Mouse (Mus musculus) Patski (cell line): ENCODE measurements around the gene Tmem239. TPM values are rescaled to one million over a fixed set of nuclear protein-coding genes. Genes with fewer than 3 reads are reported as not detected.

Source experiments
- ATAC-seq: fragments of 100-300 bp; one replicate; pipeline ENCODE4 v1.8.0; 2021
- CTCF ChIA-PET: fragments of 350-600 bp; sonication (Branson Sonifier 250); formaldehyde crosslinking; loops from one replicate; lab custom pipeline; 2022; ENCODE audit warnings: inconsistent platforms; lab: Charles Lee
- POLR2A ChIA-PET: fragments of 350-600 bp; sonication (Branson Sonifier 250); formaldehyde crosslinking; loops from one replicate; lab custom pipeline; 2022; ENCODE audit warnings: antibody characterized with exemption, inconsistent platforms; lab: Charles Lee
- DNase-seq: peaks from one replicate; pipeline ENCODE4 v3.0.0-alpha.2; 2011; ENCODE audit warnings: low read depth, low spot score
- H3K27me3 ChIP-seq: fragments of 371-371 bp; one replicate; pipeline ENCODE4 v1.5.1; 2021
- CTCF ChIP-seq: fragments of 100-300 bp; IDR thresholded peaks from one replicate; pipeline ENCODE4 v1.5.1; 2021
- in situ Hi-C: fragments of 300-500 bp; cut with MboI; formaldehyde crosslinking; loops from 3 replicates; pipeline ENCODE4 v1.11.1; 2018; ENCODE audit warnings: low pct_unique_long_range_greater_than_20kb, mixed read lengths
- polyA plus RNA-seq: library from polyadenylated mRNA; unstranded; gene quantifications from one replicate; pipeline ENCODE4 v1.2.3, GENCODE M21; 2021

Tmem239 gene
- polyA plus RNA-seq, 1 experiment from 2014 or later: not detected

GRCm38 (mm10) chr2:130411558-130412495 is 5.5 kb downstream of the Tmem239 start:
- CTCF ChIA-PET: interaction anchor here (0.6 to 3.0 kb wide), 16 partner anchors 9 to 130 kb away, joined by 3 to 22 read pairs (median 4); partner anchors contain the start of genes Pced1a and Vps16
- TF ChIP-seq CTCF: peak; percentile 96
- POLR2A ChIA-PET: interaction anchor here (0.6 kb wide), 1 partner anchor 87 kb away, joined by 4 read pairs; no protein-coding TSS in a partner anchor
- ATAC-seq (peak; percentile 87), DNase-seq (peak; percentile 25)
- H3K27me3 ChIP-seq: no peaks in the 10 kb centered on the region
- in situ Hi-C loops: no loop called here

- ChIA-PET POLR2A (no interaction called here), CTCF (interaction anchor here (0.8 to 3.0 kb wide), 12 partner anchors 8 to 130 kb away, joined by 3 to 22 read pairs (median 4); partner anchors contain the start of genes Pced1a and Vps16)
- TF ChIP-seq CTCF: no peak
- no peak for DNase-seq
- in situ Hi-C loops: no loop called here
- no peak for ATAC-seq
- no peaks in the 10 kb centered on the region for H3K27me3 ChIP-seq
These were observed 6.5 kb downstream of the Tmem239 start for GRCm38 (mm10) chr2:130412775-130413174.

GRCm38 (mm10) chr2:130414094-130414856 is 8.0 kb downstream of the Tmem239 start:
- POLR2A ChIA-PET: no interaction called here
- CTCF ChIA-PET: interaction anchor here (1.1 to 3.0 kb wide), 3 partner anchors 9 to 25 kb away, joined by 3 to 22 read pairs (median 16); partner anchors contain the start of genes Pced1a and Vps16
- DNase-seq (no peak), ATAC-seq (no peak)
- no peaks in the 10 kb centered on the region for H3K27me3 ChIP-seq
- in situ Hi-C loops: no loop called here
- TF ChIP-seq CTCF: no peak

GRCm38 (mm10) chr2:130421781-130422620 is 15.7 kb downstream of the Tmem239 start:
- DNase-seq (no peak), ATAC-seq (no peak)
- in situ Hi-C loops: no loop called here
- ChIA-PET CTCF (interaction anchor here (1.4 to 2.9 kb wide), 4 partner anchors 9 to 14 kb away, joined by 3 to 16 read pairs (median 6); no protein-coding TSS in a partner anchor), POLR2A (no interaction called here)
- no peaks in the 10 kb centered on the region for H3K27me3 ChIP-seq
- TF ChIP-seq CTCF: no peak

GRCm38 (mm10) chr2:130423397-130424125 is 17.3 kb downstream of the Tmem239 start:
- peak; percentile 40 for ATAC-seq
- in situ Hi-C loops: no loop called here
- CTCF ChIA-PET: interaction anchor here (0.7 to 2.9 kb wide), 5 partner anchors 10 to 34 kb away, joined by 3 to 16 read pairs (median 3); no protein-coding TSS in a partner anchor
- no peak for TF ChIP-seq CTCF
- peak; percentile 20 for DNase-seq
- POLR2A ChIA-PET: interaction anchor here (0.6 to 1.5 kb wide), 2 partner anchors 10 to 1668 kb away, joined by 4 to 7 read pairs; no protein-coding TSS in a partner anchor
- H3K27me3 ChIP-seq: no peaks in the 10 kb centered on the region

GRCm38 (mm10) chr2:130424126-130424853 is 18.0 kb downstream of the Tmem239 start, which contains the start of the genes Vps16 and Pced1a:
Vps16 (plus strand) TSS chr2:130424339.
Pced1a (minus strand) TSS chr2:130424701.
- peak; percentile 90 for ATAC-seq
- TF ChIP-seq CTCF: no peak
- in situ Hi-C loops: no loop called here
- POLR2A ChIA-PET: interaction anchor here (0.5 to 1.5 kb wide), 2 partner anchors 9 to 12 kb away, joined by 3 to 4 read pairs; no protein-coding TSS in a partner anchor
- CTCF ChIA-PET: interaction anchor here (0.7 to 2.9 kb wide), 6 partner anchors 9 to 67 kb away, joined by 3 to 16 read pairs (median 4); no protein-coding TSS in a partner anchor
- H3K27me3 ChIP-seq: no peaks in the 10 kb centered on the region
- peak; percentile 39 for DNase-seq

- no peak for TF ChIP-seq CTCF
- CTCF ChIA-PET: interaction anchor here (0.9 to 1.8 kb wide), 6 partner anchors 8 to 139 kb away, joined by 3 to 9 read pairs (median 4); partner anchors contain the start of gene Mrps26
- in situ Hi-C loops: no loop called here
- H3K27me3 ChIP-seq: no peaks in the 10 kb centered on the region
- DNase-seq (no peak), ATAC-seq (no peak)
- POLR2A ChIA-PET: interaction anchor here (1.5 kb wide), 1 partner anchor 9 kb away, joined by 4 read pairs; no protein-coding TSS in a partner anchor
These were observed 18.8 kb downstream of the Tmem239 start for GRCm38 (mm10) chr2:130425112-130425511.

- POLR2A ChIA-PET: interaction anchor here (0.6 kb wide), 2 partner anchors 45 to 96 kb away, joined by 3 to 5 read pairs; no protein-coding TSS in a partner anchor
- no peaks in the 10 kb centered on the region for H3K27me3 ChIP-seq
- ATAC-seq: no peak
- no peak for TF ChIP-seq CTCF
- in situ Hi-C loops: no loop called here
- CTCF ChIA-PET: no interaction called here
- no peak for DNase-seq
These were observed 23.6 kb downstream of the Tmem239 start for GRCm38 (mm10) chr2:130429851-130430250.
